Mouse (Mus musculus): ENCODE data around the gene Adamtsl5.
"Not testable (repeated sequence)": the region's sequence is repeated elsewhere in the genome, so short reads cannot be mapped to it uniquely, and the experiment has no call there.

Gene Adamtsl5

DNA sequence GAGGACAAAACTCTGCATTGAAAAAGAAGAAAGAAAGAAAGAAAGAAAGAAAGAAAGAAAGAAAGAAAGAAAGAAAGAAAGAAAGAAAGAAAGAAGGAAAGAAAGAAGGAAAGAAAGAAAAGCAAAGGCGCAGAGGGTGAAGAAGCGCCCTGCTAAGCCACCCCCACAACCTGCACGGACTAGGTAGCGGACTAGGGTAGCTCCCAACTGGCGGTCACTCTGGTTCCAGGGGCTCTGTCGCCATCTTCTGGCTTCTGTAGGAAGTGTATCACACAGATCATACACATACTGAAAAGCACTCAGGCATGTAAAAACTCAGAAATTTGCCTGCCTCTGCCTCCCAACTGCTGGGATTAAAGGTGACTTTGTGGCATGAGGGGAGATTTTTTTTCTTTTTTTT, 25.9 kb upstream of the Adamtsl5 start:
- ATAC-seq (ENCODE audit: insufficient number of reproducible peaks, low FRiP score, low TSS enrichment) = no peak

GRCm38 (mm10) chr10:80372706-80373105, 24.5 kb upstream of the Adamtsl5 start:
- no peak for ATAC-seq (ENCODE audit: insufficient number of reproducible peaks, low FRiP score, low TSS enrichment)

GRCm38 (mm10) chr10:80371983-80372382, 23.8 kb upstream of the Adamtsl5 start:
- ATAC-seq (ENCODE audit: insufficient number of reproducible peaks, low FRiP score, low TSS enrichment) = no peak

DNA sequence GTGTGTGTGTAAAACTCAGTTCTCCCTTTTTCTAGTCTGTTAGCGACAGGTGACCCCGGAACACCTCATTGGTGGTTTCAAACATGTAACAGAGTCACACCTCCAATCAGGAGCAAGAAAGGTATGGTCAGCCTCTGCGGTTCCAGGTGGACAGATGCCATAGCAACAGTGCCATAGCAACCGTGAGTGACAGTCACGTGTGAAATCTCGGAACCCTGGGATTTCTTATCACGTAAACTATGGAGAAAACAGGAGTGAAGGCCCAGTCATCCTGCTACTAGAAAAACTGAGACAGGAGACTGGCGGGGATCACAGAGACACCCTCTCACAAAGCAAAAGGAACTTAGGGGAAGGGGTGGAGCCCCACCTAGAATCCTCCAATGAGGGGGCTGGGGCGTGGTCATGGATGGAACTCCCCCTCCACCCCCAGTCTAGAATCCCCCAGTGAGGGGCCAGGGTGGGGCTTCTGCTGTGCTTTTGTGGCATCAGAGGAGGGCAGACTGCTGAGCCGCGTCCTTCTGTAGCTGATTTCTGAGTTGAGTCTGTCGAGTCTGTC, 23.3 kb upstream of the Adamtsl5 start:
- peak; percentile 79; the same call in 1 of the 2 replicates for ATAC-seq (ENCODE audit: insufficient number of reproducible peaks, low FRiP score, low TSS enrichment)

GRCm38 (mm10) chr10:80369995-80370747, 22.0 kb upstream of the Adamtsl5 start:
- ATAC-seq (ENCODE audit: insufficient number of reproducible peaks, low FRiP score, low TSS enrichment) = no peak

DNA sequence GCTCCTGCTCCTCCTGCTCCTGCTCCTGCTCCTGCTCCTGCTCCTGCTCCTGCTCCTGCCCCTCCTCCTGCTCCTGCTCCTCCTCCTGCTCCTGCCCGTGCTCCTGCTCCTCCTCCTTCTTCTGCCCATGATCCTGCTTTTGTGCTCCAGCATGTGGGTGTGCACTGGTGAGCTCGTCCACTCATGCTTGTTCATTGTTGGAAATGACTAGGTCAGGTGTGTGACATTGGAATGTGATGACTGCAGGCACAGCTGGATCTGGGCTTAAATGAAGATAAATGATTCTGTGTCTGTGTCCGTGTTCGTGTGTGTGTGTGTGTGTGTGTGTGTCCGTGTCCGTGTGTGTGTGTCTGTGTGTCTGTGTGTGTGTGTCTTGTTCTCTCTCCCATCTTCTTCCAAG, 20.2 kb upstream of the Adamtsl5 start:
- no peak for ATAC-seq (ENCODE audit: insufficient number of reproducible peaks, low FRiP score, low TSS enrichment)

DNA sequence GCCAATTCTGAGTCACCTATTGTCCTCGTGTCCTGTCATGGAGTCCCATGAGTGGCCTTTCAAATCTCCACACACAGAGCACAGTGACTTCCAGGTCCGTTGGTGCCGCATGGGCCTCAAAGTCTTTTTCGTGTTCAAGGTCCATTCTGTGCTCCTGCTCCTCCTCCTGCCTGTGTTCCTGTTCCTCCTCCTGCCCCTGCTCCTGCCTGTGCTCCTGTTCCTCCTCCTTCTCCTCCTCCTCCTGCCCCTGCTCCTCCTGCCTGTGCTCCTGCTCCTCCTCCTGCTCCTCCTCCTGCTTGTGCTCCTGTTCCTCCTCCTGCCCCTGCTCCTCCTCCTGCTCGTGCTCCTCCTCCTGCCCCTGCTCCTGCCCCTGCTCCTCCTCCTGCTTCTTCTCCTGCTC, 19.7 kb upstream of the Adamtsl5 start:
- no peak for ATAC-seq (ENCODE audit: insufficient number of reproducible peaks, low FRiP score, low TSS enrichment)

DNA sequence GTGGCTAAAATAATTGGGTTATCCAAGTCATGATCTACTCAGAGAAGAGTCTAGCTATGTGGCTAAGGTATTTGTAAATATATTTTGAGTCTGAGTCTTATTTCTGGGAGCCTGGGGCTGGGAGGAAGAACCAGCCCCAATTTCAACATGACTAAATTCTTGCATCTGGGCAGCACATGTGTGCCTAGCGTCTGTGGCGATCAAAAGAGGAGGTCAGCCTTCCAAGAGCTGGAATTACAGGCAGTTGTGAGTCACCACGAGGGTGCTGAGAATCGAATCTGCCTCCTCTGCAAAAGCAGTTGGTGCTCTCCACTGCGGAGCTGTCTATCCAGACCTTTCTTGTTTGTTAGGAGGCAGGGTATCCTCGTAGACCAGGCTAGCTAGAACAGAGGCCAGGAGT, 17.5 kb upstream of the Adamtsl5 start:
- ATAC-seq (ENCODE audit: insufficient number of reproducible peaks, low FRiP score, low TSS enrichment) = no peak

- no peak for ATAC-seq (ENCODE audit: insufficient number of reproducible peaks, low FRiP score, low TSS enrichment)
Observed at GRCm38 (mm10) chr10:80363734-80364133, 15.5 kb upstream of the Adamtsl5 start.

DNA sequence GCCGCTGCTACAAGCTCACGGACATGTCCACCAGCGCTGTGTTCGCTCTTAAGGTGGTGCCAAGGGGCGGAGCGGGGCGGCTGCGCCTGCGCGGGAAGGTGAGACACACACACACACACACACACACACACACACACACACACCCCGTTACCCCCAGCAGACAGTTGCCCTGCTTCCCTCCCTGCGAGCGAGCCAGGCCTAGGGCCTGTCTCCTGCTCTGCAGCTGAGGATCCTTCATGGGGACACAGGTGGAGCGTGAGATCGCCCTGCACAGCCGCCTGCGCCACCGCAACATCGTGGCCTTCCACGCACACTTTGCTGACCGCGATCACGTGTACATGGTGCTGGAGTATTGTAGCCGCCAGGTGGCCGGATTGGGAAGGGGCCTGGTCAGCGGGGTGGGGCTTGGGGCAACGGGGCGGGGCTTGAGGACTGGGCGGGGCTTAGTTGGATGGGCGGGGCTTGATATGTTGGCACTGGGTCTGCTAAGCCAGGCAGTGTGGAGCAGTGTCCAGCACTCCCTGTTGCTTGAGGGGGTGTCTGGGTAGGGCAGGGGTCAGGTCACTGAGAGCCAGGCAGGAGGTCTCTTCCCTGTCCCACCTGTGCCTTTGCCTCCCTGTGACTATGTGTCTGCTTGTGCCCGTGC, 9.9 kb upstream of the Adamtsl5 start:
- ATAC-seq (ENCODE audit: insufficient number of reproducible peaks, low FRiP score, low TSS enrichment) = no peak

GRCm38 (mm10) chr10:80357336-80357735, 9.1 kb upstream of the Adamtsl5 start:
- ATAC-seq (ENCODE audit: insufficient number of reproducible peaks, low FRiP score, low TSS enrichment) = no peak

DNA sequence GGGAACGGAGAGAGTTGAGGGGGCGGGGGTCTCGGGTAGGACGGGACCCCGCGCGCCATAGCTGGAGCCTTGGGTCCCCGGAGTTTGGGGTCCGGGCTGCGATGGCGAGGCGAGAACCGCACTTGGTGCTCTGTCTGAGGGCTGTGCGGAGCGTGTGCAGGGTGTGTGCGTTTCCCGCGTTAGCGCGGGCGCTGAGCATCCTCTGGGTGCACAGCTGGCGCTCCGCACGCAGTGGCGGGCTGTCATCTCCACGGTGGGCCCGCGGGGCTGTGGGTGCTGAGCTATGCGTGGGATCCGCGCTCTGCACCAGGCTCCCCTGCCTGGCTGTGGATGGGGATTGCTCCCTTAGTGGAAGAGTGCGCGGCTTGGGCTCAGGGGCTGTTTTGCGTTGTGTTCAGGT, 8.5 kb upstream of the Adamtsl5 start:
- no peak for ATAC-seq (ENCODE audit: insufficient number of reproducible peaks, low FRiP score, low TSS enrichment)

- ATAC-seq (ENCODE audit: insufficient number of reproducible peaks, low FRiP score, low TSS enrichment) = peak; percentile 33; the same call in 1 of the 2 replicates
Observed at GRCm38 (mm10) chr10:80356001-80356682, 7.9 kb upstream of the Adamtsl5 start, which contains the start of gene Plk5. Plk5 (plus strand) TSS chr10:80356459.

DNA sequence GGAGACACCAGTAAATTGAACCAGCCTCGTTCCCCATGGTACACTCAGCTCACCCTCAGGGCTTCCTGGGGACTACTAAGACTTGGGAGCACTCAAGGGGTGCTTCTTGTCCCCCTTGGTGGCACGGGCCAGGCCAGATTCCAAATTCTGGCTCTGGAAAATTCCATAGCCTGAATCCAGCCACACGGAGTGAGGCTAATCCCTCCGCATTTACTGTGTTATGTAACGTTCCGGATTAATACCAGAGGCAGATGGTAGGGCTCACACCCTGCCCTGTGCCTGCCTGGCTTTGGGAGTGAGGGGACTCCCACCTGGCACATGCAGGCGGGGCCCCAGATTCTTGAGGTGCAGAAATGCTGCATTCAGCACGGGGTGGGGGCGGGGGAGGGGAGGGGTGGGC, 7.2 kb upstream of the Adamtsl5 start:
- peak; percentile 57; the same call in 1 of the 2 replicates for ATAC-seq (ENCODE audit: insufficient number of reproducible peaks, low FRiP score, low TSS enrichment)

- ATAC-seq (ENCODE audit: insufficient number of reproducible peaks, low FRiP score, low TSS enrichment) = no peak
Observed at GRCm38 (mm10) chr10:80352727-80353126, 4.5 kb upstream of the Adamtsl5 start.

DNA sequence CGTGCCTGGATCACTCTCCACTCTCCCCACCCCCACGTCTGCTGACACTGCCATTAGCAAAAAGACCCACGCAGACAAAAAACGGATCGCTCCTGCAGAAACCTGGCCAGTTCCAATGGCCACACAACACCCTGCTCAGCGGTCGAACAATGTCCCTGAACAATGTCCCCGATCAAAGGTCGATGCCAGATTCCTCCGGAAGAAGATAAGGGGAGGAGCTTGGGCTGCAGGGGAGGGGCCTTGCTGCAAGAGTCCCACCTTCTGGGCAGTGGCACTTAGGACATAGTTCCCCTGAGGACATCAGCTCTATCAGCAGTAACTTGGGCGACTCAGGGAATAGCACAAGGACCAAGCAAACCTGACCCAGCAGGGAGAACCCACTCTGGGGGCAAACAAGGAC, 3.7 kb upstream of the Adamtsl5 start:
- no peak for ATAC-seq (ENCODE audit: insufficient number of reproducible peaks, low FRiP score, low TSS enrichment)

- ATAC-seq (ENCODE audit: insufficient number of reproducible peaks, low FRiP score, low TSS enrichment) = peak; percentile 38; the same call in 1 of the 2 replicates
Observed at GRCm38 (mm10) chr10:80350292-80350691, 2.1 kb upstream of the Adamtsl5 start.

GRCm38 (mm10) chr10:80348981-80349380, 769 bp upstream of the Adamtsl5 start:
- ATAC-seq (ENCODE audit: insufficient number of reproducible peaks, low FRiP score, low TSS enrichment) = no peak

GRCm38 (mm10) chr10:80347514-80347967, 671 bp downstream of the Adamtsl5 start:
- ATAC-seq (ENCODE audit: insufficient number of reproducible peaks, low FRiP score, low TSS enrichment) = no peak

DNA sequence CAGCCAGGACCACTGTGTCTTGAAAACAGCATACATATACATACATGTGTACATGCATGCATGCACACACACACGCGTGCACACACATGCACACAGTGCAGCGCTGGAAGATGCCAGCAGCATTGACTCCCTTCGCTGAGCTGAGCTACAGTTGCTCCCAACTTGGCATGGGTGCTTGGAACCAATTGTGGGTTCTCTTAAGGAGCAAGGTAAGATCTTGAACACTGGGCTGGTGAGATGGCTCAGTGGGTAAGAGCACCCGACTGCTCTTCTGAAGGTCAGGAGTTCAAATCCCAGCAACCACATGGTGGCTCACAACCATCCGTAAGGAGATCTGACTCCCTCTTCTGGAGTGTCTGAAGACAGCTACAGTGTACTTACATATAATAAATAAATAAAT, 2.3 kb downstream of the Adamtsl5 start:
- ATAC-seq (ENCODE audit: insufficient number of reproducible peaks, low FRiP score, low TSS enrichment) = not testable (repeated sequence)

- no peak for ATAC-seq (ENCODE audit: insufficient number of reproducible peaks, low FRiP score, low TSS enrichment)
Observed at GRCm38 (mm10) chr10:80345122-80345521, 3.1 kb downstream of the Adamtsl5 start.

All from cerebellum, adult (tissue).